Mouse (Mus musculus) liver, embryonic 11.5 days (tissue): ENCODE measurements at regions not wholly inside any gene's neighbourhood (a gene's known extent, or its start where the extent isn't known, plus 50 kb on each side); places are given as distances from the start of the nearest gene placed in this dataset.

Source experiments
- ATAC-seq: fragments of 200-750 bp; cut with Nextera tagmentation; replicated peaks from 2 replicates; pipeline ENCODE4 v1.8.0; 2017; ENCODE audit warnings: moderate number of reproducible peaks, mild to moderate bottlenecking, moderate TSS enrichment, moderate library complexity; ENCODE audit not compliant: low FRiP score
- DNase-seq: peaks from one replicate; pipeline ENCODE4 v3.0.0-alpha.2; 2017; ENCODE audit warnings: low spot score
- H3K27ac ChIP-seq: fragments of 300-500 bp; sonication (generic); 2 replicates; pipeline ENCODE4 v1.5.1; 2014; ENCODE audit warnings: mild to moderate bottlenecking, low read depth, low read length, control low read depth
- H3K27me3 ChIP-seq: fragments of 300-500 bp; sonication (generic); replicated peaks from 2 replicates; pipeline ENCODE4 v1.6.1; 2014; ENCODE audit warnings: low read length, mixed read lengths; ENCODE audit not compliant: control insufficient read depth, insufficient read depth
- H3K36me3 ChIP-seq: fragments of 300-500 bp; sonication (generic); 2 replicates; pipeline ENCODE4 v1.6.1; 2014; ENCODE audit warnings: mild to moderate bottlenecking, low read length, moderate library complexity, mixed read lengths; ENCODE audit not compliant: control insufficient read depth, insufficient read depth
- H3K4me1 ChIP-seq: fragments of 300-500 bp; sonication (generic); replicated peaks from 2 replicates; pipeline ENCODE4 v1.6.1; 2014; ENCODE audit warnings: low read length, mixed read lengths; ENCODE audit not compliant: control insufficient read depth, insufficient read depth
- H3K4me2 ChIP-seq: fragments of 300-500 bp; sonication (generic); 2 replicates; pipeline ENCODE4 v1.6.1; 2014; ENCODE audit warnings: mild to moderate bottlenecking, control low read depth, moderate library complexity
- H3K4me3 ChIP-seq: fragments of 300-500 bp; sonication (generic); 2 replicates; pipeline ENCODE4 v1.5.1; 2014; ENCODE audit warnings: low read depth, low read length, control low read depth
- H3K9ac ChIP-seq: fragments of 300-500 bp; sonication (generic); 2 replicates; pipeline ENCODE4 v1.6.1; 2014; ENCODE audit warnings: low read depth, low read length, control low read depth
- H3K9me3 ChIP-seq: fragments of 300-500 bp; sonication (generic); 2 replicates; pipeline ENCODE4 v1.6.1; 2016; ENCODE audit warnings: low read length, inconsistent platforms, mixed read lengths; ENCODE audit not compliant: control insufficient read depth
- WGBS: fragments of 180-500 bp; shearing (Covaris S2); extraction: QIAGEN DNeasy Blood & Tissue Kit; methylation state at CpG from one replicate; pipeline ENCODE4 v1.1.7; 2014; 5-methylcytosine and 5-hydroxymethylcytosine counted together

DNA sequence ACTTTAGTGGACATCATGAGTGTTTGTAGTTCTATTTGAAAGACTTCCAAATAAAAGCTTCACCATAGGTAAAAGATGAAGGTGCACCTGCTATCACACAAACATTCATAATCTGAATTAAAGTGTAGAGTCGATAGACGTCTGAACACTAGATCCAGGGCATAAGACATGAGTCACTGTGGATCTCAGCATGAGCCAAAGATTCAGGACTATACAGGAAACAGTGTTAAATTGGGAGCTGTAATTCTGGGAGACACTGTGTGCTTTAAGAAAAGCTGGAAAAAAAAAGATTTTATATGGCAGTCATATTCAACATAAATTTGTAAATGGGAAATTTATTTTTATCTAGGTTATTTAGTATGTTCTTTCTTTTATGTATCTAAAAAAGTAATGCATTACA, 160.5 kb downstream of the Pdha2 start:
- H3K4me3 ChIP-seq, result no peak overlapping the region
- H3K9ac ChIP-seq, result no peak overlapping the region
- H3K4me1 ChIP-seq, result no peaks in the 10 kb centered on the region
- ATAC-seq, result no peak
- H3K27ac ChIP-seq, result no peak overlapping the region
- no peaks in the 10 kb centered on the region for H3K36me3 ChIP-seq
- WGBS, result 90% methylated on average over 2 of the region's 2 CpGs
- no peaks in the 10 kb centered on the region for H3K9me3 ChIP-seq
- no peaks in the 10 kb centered on the region for H3K27me3 ChIP-seq
- no peak for DNase-seq
- no peak overlapping the region for H3K4me2 ChIP-seq

DNA sequence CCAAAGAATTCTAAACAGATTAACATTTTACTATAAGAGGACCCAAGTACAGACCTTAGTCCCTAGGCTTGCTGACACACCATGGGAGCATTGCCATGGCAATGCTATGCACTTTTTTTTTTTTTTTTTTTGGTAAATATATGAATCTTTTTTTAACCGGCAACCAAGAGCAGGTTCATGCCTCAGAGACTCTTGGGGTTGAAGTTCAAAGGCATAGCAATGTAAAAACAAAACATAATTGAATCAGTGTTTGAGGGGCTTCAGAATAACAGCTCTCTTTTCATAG, 197.9 kb downstream of the Pdha2 start:
- no peak for DNase-seq
- no peak overlapping the region for H3K9ac ChIP-seq
- 88% methylated on average over 1 of the region's 1 CpGs for WGBS
- no peak overlapping the region for H3K4me3 ChIP-seq
- no peaks in the 10 kb centered on the region for H3K4me1 ChIP-seq
- no peaks in the 10 kb centered on the region for H3K36me3 ChIP-seq
- ATAC-seq, result no peak
- no peak overlapping the region for H3K27ac ChIP-seq
- H3K4me2 ChIP-seq, result no peak overlapping the region
- H3K9me3 ChIP-seq, result no peaks in the 10 kb centered on the region
- no peaks in the 10 kb centered on the region for H3K27me3 ChIP-seq

DNA sequence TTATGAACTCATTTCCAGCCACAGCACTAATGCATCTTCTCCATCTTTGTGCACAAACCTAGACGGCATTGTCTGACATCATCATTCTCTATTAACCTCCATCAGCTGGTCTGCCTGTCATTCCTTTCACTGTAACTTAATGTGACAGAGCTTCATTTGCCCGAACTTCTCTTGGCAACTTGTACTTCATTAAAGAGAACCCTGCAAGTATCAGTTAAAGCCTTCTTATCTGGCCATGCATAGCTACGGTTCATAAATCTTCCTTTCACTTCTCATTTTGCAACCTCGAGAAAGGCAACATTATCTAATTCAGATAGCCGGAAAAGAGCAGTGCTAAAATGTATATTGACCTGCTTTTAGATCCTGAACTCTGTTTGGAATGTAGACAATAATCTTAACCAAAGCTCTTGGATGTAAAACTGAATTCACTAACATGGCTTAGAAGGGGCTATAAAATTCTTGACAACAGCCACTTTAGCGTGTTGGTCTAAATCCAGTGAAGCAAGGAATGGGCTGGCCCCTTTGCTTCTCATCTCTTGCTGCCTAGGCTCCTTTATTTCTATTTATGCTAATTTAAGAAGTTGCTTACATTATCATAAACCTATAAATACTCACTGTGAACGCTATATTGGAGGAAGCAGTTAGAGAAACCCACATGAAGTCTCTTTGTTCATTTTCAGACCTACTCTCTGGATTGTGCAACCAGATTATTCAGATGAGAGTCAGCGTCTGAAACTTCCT, 198.5 kb downstream of the Pdha2 start:
- no peaks in the 10 kb centered on the region for H3K36me3 ChIP-seq
- no peak overlapping the region for H3K27ac ChIP-seq
- H3K4me1 ChIP-seq, result no peaks in the 10 kb centered on the region
- H3K4me3 ChIP-seq, result no peak overlapping the region
- ATAC-seq, result no peak
- 65% methylated on average over 8 of the region's 8 CpGs for WGBS
- no peak overlapping the region for H3K9ac ChIP-seq
- H3K9me3 ChIP-seq, result no peaks in the 10 kb centered on the region
- no peak for DNase-seq
- H3K27me3 ChIP-seq, result no peaks in the 10 kb centered on the region
- H3K4me2 ChIP-seq, result no peak overlapping the region

DNA sequence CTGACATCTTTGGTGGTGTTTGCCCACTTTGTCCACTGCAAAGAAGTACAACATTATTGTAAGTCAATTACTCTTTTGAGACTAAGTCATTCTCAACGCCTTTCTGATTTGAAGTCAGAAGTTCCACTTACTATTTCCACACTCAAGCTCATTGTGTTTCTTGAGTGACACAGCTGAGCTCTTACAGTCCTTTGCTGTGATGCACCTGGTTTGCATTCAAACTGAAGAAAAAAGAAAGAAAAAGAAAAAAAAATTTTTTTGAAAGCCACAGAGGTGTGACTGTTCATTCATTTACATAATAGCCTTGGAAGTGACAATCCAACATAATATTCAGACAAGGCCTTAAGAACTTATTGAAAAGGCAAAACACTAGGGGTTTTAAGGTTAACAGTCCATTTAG, 199.2 kb downstream of the Pdha2 start:
- no peaks in the 10 kb centered on the region for H3K4me1 ChIP-seq
- 90% methylated on average over 1 of the region's 1 CpGs for WGBS
- no peak overlapping the region for H3K27ac ChIP-seq
- no peaks in the 10 kb centered on the region for H3K9me3 ChIP-seq
- H3K27me3 ChIP-seq, result no peaks in the 10 kb centered on the region
- no peak overlapping the region for H3K9ac ChIP-seq
- H3K4me2 ChIP-seq, result no peak overlapping the region
- H3K36me3 ChIP-seq, result no peaks in the 10 kb centered on the region
- ATAC-seq (no peak), DNase-seq (no peak)
- no peak overlapping the region for H3K4me3 ChIP-seq

DNA sequence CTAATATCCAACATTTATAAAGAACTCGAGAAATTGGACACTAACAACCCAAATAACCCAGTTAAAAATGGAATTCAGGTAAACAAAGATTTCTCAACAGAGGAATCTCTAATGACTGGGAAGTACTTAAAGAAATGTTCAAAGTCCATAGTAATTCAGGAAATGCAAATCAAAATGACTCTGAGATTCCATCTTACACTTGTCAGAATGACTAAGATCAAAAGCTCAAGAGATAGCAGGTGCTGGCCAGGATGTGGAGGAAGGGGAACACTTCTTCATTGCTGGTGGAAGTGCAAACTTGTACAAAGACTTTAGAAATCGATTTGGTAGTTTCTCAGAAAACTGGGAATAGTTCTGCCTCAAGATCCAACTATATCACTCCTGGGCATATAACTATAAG, 203.4 kb downstream of the Pdha2 start:
- Histone ChIP-seq H3K36me3 (no peaks in the 10 kb centered on the region), H3K9ac (no peak overlapping the region), H3K4me1 (no peaks in the 10 kb centered on the region), H3K4me2 (no peak overlapping the region), H3K4me3 (no peak overlapping the region), H3K27me3 (no peaks in the 10 kb centered on the region), H3K27ac (no peak overlapping the region), H3K9me3 (no peaks in the 10 kb centered on the region)
- ATAC-seq (no peak), DNase-seq (no peak)
- WGBS, result 69% methylated on average over 2 of the region's 2 CpGs

DNA sequence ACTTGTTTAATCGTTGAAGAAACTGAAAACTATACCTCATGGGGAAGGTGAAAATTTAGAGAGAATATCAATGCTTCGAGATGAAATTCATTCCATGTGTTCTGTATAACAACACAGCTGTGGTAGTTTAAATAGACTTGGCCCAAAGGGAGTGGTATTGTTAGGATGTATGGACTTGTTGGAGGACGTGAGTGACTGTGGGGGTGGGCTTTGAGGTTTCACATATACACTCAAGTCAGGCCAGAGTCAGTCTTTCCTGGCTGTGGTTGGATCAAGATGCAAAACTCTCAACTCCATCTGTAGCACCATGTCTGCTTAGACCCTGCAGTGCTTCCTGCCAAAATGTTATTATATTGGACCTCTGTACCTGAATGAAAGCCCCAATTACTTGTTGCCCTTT, 206.3 kb downstream of the Pdha2 start:
- Histone ChIP-seq H3K4me1 (no peaks in the 10 kb centered on the region), H3K4me3 (no peak overlapping the region), H3K27ac (no peak overlapping the region), H3K27me3 (no peaks in the 10 kb centered on the region), H3K9me3 (no peaks in the 10 kb centered on the region), H3K36me3 (no peaks in the 10 kb centered on the region), H3K4me2 (no peak overlapping the region), H3K9ac (no peak overlapping the region)
- DNase-seq (no peak), ATAC-seq (no peak)
- WGBS, result 68% methylated on average over 3 of the region's 3 CpGs

DNA sequence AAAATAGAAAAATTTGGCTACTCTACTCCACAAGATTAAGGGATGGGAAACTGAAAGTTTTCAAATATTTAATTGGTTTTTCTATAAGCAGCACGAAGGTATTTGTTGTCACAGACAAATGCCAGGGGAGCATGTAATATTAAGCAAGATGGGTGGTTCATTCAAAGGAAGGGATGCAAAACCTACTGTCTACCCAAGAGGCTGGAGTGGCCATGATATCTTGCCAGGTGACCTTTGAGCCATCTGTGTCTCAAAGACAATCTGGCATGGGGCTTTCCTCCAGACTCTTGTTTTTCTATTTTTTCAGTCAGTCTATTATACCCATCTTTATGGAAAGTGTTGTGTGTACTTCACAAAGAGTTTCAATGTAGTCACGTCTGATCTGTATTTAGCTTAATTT, 208.6 kb downstream of the Pdha2 start:
- Histone ChIP-seq H3K9me3 (no peaks in the 10 kb centered on the region), H3K27ac (no peak overlapping the region), H3K4me1 (no peaks in the 10 kb centered on the region), H3K9ac (no peak overlapping the region), H3K4me2 (no peak overlapping the region), H3K36me3 (no peaks in the 10 kb centered on the region), H3K27me3 (no peaks in the 10 kb centered on the region), H3K4me3 (no peak overlapping the region)
- ATAC-seq (no peak), DNase-seq (no peak)
- 76% methylated on average over 2 of the region's 2 CpGs for WGBS

DNA sequence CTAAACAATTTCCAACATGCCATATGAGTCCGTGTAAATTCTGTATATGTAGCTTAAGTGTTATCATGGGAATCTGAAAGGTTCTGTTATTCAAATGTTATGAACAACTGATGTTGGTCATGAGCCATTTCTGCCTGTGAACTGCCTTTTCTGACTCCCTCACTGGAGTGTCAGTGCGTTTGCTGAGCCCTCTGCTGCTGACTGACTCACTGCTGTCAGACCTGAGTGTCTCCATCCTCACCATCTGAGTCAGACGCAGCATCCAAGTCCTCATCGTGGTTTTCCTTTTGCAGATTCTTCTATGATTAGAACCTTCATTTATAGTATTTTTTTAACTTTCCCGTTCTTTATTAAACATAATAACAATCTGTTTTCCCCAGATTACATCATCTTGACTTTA, 223.9 kb downstream of the Pdha2 start:
- Histone ChIP-seq H3K4me1 (no peaks in the 10 kb centered on the region), H3K36me3 (no peaks in the 10 kb centered on the region), H3K27ac (no peak overlapping the region), H3K9me3 (no peaks in the 10 kb centered on the region), H3K9ac (no peak overlapping the region), H3K27me3 (no peaks in the 10 kb centered on the region), H3K4me3 (no peak overlapping the region), H3K4me2 (no peak overlapping the region)
- WGBS, result 69% methylated on average over 5 of the region's 5 CpGs
- DNase-seq (no peak), ATAC-seq (no peak)

DNA sequence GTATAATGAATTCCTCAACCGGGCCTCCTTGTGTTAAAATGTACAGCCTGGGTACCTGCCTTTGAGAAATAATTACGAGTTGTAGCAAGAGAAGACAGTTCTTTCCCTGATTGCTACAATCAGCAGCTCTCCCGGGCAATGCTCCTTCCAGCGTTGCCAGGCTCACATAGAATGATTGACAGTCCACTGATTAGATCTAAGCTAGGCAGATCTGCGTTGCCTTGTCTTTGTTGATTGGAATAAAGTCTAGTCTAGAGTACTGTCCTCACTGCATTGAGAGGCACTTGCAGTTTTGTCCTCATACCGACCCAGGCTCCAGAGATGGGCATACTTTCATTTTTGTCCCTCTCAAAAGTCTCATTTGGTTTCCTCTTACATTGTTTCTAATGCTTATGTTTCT, 238.6 kb downstream of the Pdha2 start:
- WGBS, result 40% methylated on average over 6 of the region's 6 CpGs
- no peaks in the 10 kb centered on the region for H3K36me3 ChIP-seq
- no peaks in the 10 kb centered on the region for H3K9me3 ChIP-seq
- no peaks in the 10 kb centered on the region for H3K27me3 ChIP-seq
- no peak overlapping the region for H3K4me3 ChIP-seq
- no peaks in the 10 kb centered on the region for H3K4me1 ChIP-seq
- no peak for DNase-seq
- no peak overlapping the region for H3K27ac ChIP-seq
- no peak overlapping the region for H3K9ac ChIP-seq
- ATAC-seq, result no peak
- H3K4me2 ChIP-seq, result no peak overlapping the region
